Mouse (Mus musculus): Measurements from ENCODE around the gene Tusc1.

Gene Tusc1

GRCm38 (mm10) chr4:93335118-93336003, at the start of gene Tusc1:
Gene Tusc1, minus strand, starts transcription at chr4:93335511.
- DNase-seq (ENCODE audit: low read depth, low spot score), result peak; percentile 62

- no peak for DNase-seq (ENCODE audit: low read depth, low spot score)
Observed at GRCm38 (mm10) chr4:93352930-93353329, 17.6 kb upstream of the Tusc1 start.

GRCm38 (mm10) chr4:93344357-93344756, 9.0 kb upstream of the Tusc1 start:
- DNase-seq (ENCODE audit: low read depth, low spot score), result no peak

DNA sequence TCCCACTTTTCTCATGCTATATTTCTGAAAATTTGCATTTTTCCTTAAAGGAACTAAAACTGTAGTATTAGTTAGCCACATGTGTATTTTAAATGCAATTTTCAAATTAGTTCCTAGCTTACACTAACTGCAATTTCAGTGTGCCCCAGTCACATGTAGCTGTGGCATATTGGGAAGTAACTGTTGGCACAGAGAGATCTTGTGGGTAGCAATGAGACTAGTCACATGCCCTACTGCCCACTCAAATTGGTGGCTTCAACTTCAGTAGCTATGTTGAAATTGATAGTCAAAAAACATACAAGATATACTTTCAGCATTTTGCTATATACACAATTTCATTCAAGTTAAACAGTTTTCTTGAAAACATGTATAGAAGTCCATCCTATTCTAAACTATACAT, 6.3 kb upstream of the Tusc1 start:
- DNase-seq (ENCODE audit: low read depth, low spot score), result no peak

- DNase-seq (ENCODE audit: low read depth, low spot score), result no peak
Observed at GRCm38 (mm10) chr4:93337977-93338376, 2.7 kb upstream of the Tusc1 start.

DNA sequence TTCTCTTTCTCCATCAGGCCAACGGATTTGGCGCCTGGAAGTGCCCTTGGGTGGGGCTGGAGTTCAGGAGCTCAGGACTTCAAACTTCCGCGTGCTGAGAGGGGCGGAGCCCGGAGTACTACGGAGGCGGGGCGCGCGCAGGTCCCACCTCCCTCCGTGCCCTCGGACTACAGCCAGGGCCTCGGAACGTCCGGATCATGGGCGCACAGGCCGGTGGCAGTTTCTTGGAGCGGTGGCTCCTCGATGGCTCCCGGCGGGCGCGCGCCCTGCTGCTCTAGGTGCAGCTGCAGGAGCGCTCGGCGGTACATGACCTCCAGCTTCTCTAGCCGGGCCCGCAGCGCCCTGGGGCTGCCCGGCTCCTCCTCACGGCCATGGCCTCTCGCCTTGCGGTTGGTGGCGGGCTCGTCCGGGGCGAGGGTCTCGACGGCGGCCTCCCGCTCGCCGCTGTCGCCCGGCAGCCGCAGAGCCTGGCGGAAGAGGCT, 634 bp downstream of the Tusc1 start:
- peak; percentile 77 for DNase-seq (ENCODE audit: low read depth, low spot score)

DNA sequence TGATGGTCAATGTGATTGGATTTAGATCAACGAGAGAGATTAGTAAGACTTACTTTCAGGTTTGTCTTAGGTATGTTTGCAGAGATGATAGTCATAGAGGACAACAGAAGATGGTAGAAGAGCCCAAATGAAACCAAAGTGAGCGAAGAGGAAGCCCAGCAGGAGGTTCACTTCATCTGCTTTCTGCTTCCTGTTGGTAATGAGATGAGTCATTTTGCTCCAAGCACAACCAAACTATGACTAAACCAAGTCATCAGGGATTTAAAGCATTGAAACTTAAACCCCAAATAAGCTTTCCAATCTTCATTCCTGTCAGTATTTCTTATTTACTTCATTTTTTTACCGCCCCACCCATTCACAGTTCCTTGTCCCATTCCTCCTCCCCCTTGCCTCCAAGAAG, 27.8 kb downstream of the Tusc1 start:
- no peak for DNase-seq (ENCODE audit: low read depth, low spot score)

- no peak for DNase-seq (ENCODE audit: low read depth, low spot score)
Observed at GRCm38 (mm10) chr4:93286065-93286464, 49.2 kb downstream of the Tusc1 start.

Data from skeletal muscle tissue, adult 2 months (tissue).